Mouse (Mus musculus) C2C12 (cell line): Measurements from ENCODE around the gene Strip2. TPM values are rescaled to one million over a fixed set of nuclear protein-coding genes. Genes with fewer than 3 reads are reported as not detected.

Experiments used
- H3K27me3 ChIP-seq: one replicate; pipeline ENCODE4 v1.6.1; 2011; ENCODE audit not compliant: control insufficient read depth, insufficient read depth, insufficient read length
- H3K36me3 ChIP-seq: one replicate; pipeline ENCODE4 v1.6.1; 2011; ENCODE audit not compliant: control insufficient read depth, insufficient read depth
- H3K4me3 ChIP-seq: one replicate; pipeline ENCODE4 v1.5.1; 2011; ENCODE audit warnings: mild to moderate bottlenecking, control low read depth; ENCODE audit not compliant: poor library complexity, insufficient read depth, severe bottlenecking
- H3K79me2 ChIP-seq: one replicate; pipeline ENCODE4 v1.6.1; 2011; ENCODE audit not compliant: control insufficient read depth, insufficient read depth
- H3K79me3 ChIP-seq: one replicate; pipeline ENCODE4 v1.6.1; 2011; ENCODE audit warnings: low read depth, control low read depth
- H3ac ChIP-seq: one replicate; pipeline ENCODE3; 2011; ENCODE audit warnings: low read depth; ENCODE audit not compliant: control insufficient read depth, insufficient read length
- CEBPB ChIP-seq: IDR thresholded peaks from one replicate; pipeline ENCODE4 v1.6.1; 2011; ENCODE audit warnings: low read depth, mild to moderate bottlenecking, control low read depth, moderate library complexity
- CTCF ChIP-seq: IDR thresholded peaks from one replicate; pipeline ENCODE4 v1.5.1; 2011; ENCODE audit not compliant: control insufficient read depth, insufficient read depth, insufficient read length
- FOSL1 ChIP-seq: IDR thresholded peaks from one replicate; pipeline ENCODE4 v1.8.0; 2011; ENCODE audit warnings: mild to moderate bottlenecking, low read length; ENCODE audit not compliant: poor library complexity, insufficient read depth, severe bottlenecking
- MAX ChIP-seq: IDR thresholded peaks from one replicate; pipeline ENCODE4 v1.6.1; 2011; ENCODE audit warnings: mild to moderate bottlenecking, control low read depth
- MYOD1 ChIP-seq: IDR thresholded peaks from one replicate; pipeline ENCODE4 v1.6.1; 2011; ENCODE audit warnings: low read depth; ENCODE audit not compliant: control insufficient read depth, insufficient read length
- MYOG ChIP-seq: IDR thresholded peaks from one replicate; pipeline ENCODE4 v1.6.1; 2011; ENCODE audit not compliant: control insufficient read depth, insufficient read length; ENCODE audit errors: extremely low read depth
- USF1 ChIP-seq: IDR thresholded peaks from one replicate; pipeline ENCODE4 v1.6.1; 2011; ENCODE audit warnings: low read depth, mild to moderate bottlenecking, control low read depth, moderate library complexity
- polyA plus RNA-seq: library from polyadenylated mRNA; unstranded; fragments of >200 nt; fragmentation: generic; extraction: Trizol; gene quantifications from one replicate; pipeline ENCODE4 v1.2.1, GENCODE M21; 2012; ENCODE audit warnings: missing spikeins

The Strip2 gene
- polyA plus RNA-seq, 1 experiment, result 1.2 TPM

DNA sequence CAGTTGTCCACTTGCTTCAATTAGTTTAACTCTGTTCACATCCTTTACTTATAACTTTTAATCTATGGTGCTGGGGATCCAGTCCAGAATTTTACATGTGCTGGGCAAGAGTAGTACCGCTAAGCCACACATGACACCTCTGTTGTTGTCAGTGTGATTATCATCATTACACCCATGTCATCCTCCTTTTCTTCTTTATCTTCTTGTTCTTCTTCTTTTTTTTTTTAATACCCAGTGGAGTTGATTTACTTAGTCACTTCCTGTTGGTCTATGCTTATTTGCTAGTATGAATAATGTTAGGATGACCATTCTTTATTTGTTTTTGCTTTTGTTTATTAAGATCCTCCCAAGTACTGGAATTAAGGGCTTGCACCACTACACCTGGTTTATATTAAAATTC, 15.4 kb upstream of the Strip2 start:
- Histone ChIP-seq H3K4me3 (no peak overlapping the region), H3K79me3 (no peaks in the 10 kb centered on the region), H3ac (no peak overlapping the region), H3K79me2 (no peaks in the 10 kb centered on the region), H3K27me3 (no peaks in the 10 kb centered on the region), H3K36me3 (peaks cover 3% of the 10 kb centered on the region)
- TF ChIP-seq CEBPB, result no peak
- TF ChIP-seq MAX, result no peak
- no peak for TF ChIP-seq MYOG
- no peak for TF ChIP-seq MYOD1
- no peak for TF ChIP-seq CTCF
- TF ChIP-seq FOSL1, result no peak
- TF ChIP-seq USF1, result no peak

DNA sequence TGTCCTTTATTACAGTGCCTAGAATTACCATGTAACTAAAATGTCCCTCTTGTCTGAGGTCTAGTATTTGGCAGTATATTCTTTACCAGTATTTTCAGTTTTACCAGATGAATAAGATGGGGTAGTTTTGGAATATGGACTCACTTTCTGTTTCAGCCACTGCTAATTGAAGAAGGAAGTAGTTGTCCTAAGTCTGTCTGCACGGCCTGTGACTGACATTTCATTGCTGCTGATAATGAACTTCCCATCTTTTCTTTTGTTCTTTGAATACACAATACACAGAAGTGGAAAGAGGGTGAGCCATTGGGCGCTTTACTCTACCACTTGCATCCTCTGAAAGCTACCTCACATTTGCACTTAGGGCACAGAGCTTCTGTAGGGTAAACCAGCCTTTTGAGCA, 14.6 kb upstream of the Strip2 start:
- H3K36me3 ChIP-seq, result peaks cover 3% of the 10 kb centered on the region
- no peak overlapping the region for H3K4me3 ChIP-seq
- no peaks in the 10 kb centered on the region for H3K79me3 ChIP-seq
- H3K79me2 ChIP-seq, result no peaks in the 10 kb centered on the region
- no peak for TF ChIP-seq FOSL1
- no peak for TF ChIP-seq CTCF
- no peak for TF ChIP-seq MYOG
- TF ChIP-seq USF1, result no peak
- TF ChIP-seq MAX, result no peak
- H3K27me3 ChIP-seq, result no peaks in the 10 kb centered on the region
- H3ac ChIP-seq, result no peak overlapping the region

GRCm38 (mm10) chr6:29903343-29903914, 13.4 kb upstream of the Strip2 start:
- H3K79me2 ChIP-seq, result no peaks in the 10 kb centered on the region
- H3ac ChIP-seq, result no peak overlapping the region
- H3K79me3 ChIP-seq, result no peaks in the 10 kb centered on the region
- H3K4me3 ChIP-seq, result no peak overlapping the region
- TF ChIP-seq CTCF (no peak), FOSL1 (no peak), CEBPB (no peak), MYOD1 (no peak), MYOG (no peak), USF1 (no peak), MAX (no peak)
- H3K27me3 ChIP-seq, result no peaks in the 10 kb centered on the region
- peaks cover 3% of the 10 kb centered on the region for H3K36me3 ChIP-seq

GRCm38 (mm10) chr6:29904281-29904680, 12.5 kb upstream of the Strip2 start:
- H3ac ChIP-seq, result no peak overlapping the region
- peaks cover 3% of the 10 kb centered on the region for H3K36me3 ChIP-seq
- no peaks in the 10 kb centered on the region for H3K79me3 ChIP-seq
- no peaks in the 10 kb centered on the region for H3K27me3 ChIP-seq
- TF ChIP-seq CEBPB (no peak), MAX (no peak), FOSL1 (no peak), MYOG (no peak), USF1 (no peak), MYOD1 (no peak), CTCF (no peak)
- no peak overlapping the region for H3K4me3 ChIP-seq
- H3K79me2 ChIP-seq, result no peaks in the 10 kb centered on the region

DNA sequence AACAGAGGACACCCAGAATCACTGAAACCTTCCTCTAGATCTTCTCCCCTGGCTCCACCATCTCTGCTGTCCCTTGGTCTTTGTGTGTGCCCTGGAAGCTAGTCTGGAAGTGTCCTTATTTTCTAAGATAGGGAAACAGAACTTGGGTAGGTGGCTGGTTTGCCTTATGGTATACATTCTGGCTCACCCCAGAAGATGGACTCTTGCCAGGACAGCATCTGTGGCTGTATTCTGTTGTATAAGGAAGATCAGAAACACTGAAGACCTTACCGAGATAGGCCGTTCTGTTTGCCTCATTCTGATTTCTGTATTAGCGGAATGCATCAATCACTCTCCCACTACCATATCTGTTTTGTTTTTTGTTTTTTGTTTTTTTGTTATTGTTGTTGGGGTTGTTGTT, 6.2 kb upstream of the Strip2 start:
- Histone ChIP-seq H3ac (no peak overlapping the region), H3K36me3 (no peaks in the 10 kb centered on the region), H3K79me3 (no peaks in the 10 kb centered on the region), H3K79me2 (no peaks in the 10 kb centered on the region), H3K4me3 (no peak overlapping the region), H3K27me3 (no peaks in the 10 kb centered on the region)
- TF ChIP-seq CTCF, result no peak

DNA sequence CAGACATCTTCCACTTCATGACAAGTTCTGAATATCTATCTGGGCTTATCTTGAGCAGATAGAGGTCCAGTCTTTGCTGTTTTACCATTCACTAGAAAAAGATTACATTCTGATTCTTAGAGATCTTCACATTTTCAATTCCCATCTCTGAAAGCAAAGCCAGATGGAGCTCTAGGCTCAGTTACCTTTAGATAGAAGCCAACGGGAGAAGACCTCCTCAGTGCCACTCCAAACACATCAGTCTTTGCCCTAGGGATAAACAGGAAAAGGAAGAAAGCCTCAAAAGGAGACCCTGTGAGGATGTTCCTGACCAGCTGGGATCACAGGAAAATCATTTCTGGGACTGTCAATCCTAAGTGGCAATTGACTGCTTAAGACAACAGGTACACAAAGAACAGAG, 3.1 kb upstream of the Strip2 start:
- Histone ChIP-seq H3ac (no peak overlapping the region), H3K4me3 (no peak overlapping the region), H3K36me3 (no peaks in the 10 kb centered on the region), H3K79me3 (no peaks in the 10 kb centered on the region), H3K79me2 (no peaks in the 10 kb centered on the region), H3K27me3 (no peaks in the 10 kb centered on the region)
- TF ChIP-seq CTCF (no peak), MYOD1 (no peak), USF1 (no peak), MAX (no peak), MYOG (no peak), FOSL1 (no peak), CEBPB (no peak)
